Mouse (Mus musculus) MEL (cell line): Measurements from ENCODE around the gene Cuzd1. TPM values are rescaled to one million over a fixed set of nuclear protein-coding genes. Genes with fewer than 3 reads are reported as not detected.

Source experiments
- DNase-seq: peaks from one replicate; pipeline ENCODE4 v3.0.0; 2011; ENCODE audit warnings: low read depth, low spot score
- H3K27ac ChIP-seq: 2 replicates; pipeline ENCODE4 v1.5.1; 2012; ENCODE audit warnings: low read depth, mild to moderate bottlenecking, control low read depth, low read length, moderate library complexity; ENCODE audit not compliant: control insufficient read depth
- H3K27me3 ChIP-seq, 2 experiments: fragments of 150-350 bp in 1 of 2; sonication (generic) in 1 of 2; 2 replicates each; pipeline ENCODE4 v1.6.1; 2012; ENCODE audit warnings: low read length in 2 of 2, mild to moderate bottlenecking in 2 of 2, improper control_type of control experiment in 1 of 2, moderate library complexity in 1 of 2; ENCODE audit not compliant: insufficient read depth in 2 of 2, control insufficient read depth in 1 of 2
- H3K36me3 ChIP-seq, 2 experiments: 2 replicates each; pipeline ENCODE4 v1.6.1; 2012 to 2014; ENCODE audit warnings: low read length in 2 of 2, improper control_type of control experiment in 1 of 2, inconsistent platforms in 1 of 2, mild to moderate bottlenecking in 1 of 2; ENCODE audit not compliant: insufficient read depth in 2 of 2, control insufficient read depth in 1 of 2
- H3K4me1 ChIP-seq, 2 experiments: fragments of 150-350 bp in 1 of 2; sonication (generic) in 1 of 2; 2 replicates each; pipeline ENCODE4 v1.6.1; 2012; ENCODE audit warnings: low read length in 2 of 2, improper control_type of control experiment in 1 of 2, mild to moderate bottlenecking in 1 of 2; ENCODE audit not compliant: insufficient read depth in 2 of 2, control insufficient read depth in 1 of 2
- H3K4me3 ChIP-seq, 2 experiments: fragments of 150-350 bp in 1 of 2; sonication (generic) in 1 of 2; 2 replicates each; pipeline ENCODE4 v1.5.1; 2012; ENCODE audit warnings: low read depth in 2 of 2, low read length in 2 of 2, mild to moderate bottlenecking in 2 of 2, moderate library complexity in 2 of 2, control low read depth in 1 of 2, improper control_type of control experiment in 1 of 2; ENCODE audit not compliant: control insufficient read depth in 1 of 2, insufficient read depth in 1 of 2
- H3K79me2 ChIP-seq: 2 replicates; pipeline ENCODE4 v1.6.1; 2012; ENCODE audit warnings: mild to moderate bottlenecking, low read length, moderate library complexity; ENCODE audit not compliant: control insufficient read depth, poor library complexity, insufficient read depth
- H3K9ac ChIP-seq: 2 replicates; pipeline ENCODE4 v1.6.1; 2012; ENCODE audit warnings: low read depth, mild to moderate bottlenecking, control low read depth, low read length, moderate library complexity; ENCODE audit not compliant: control insufficient read depth, poor library complexity, severe bottlenecking
- H3K9me3 ChIP-seq: fragments of 150-350 bp; sonication (generic); replicated peaks from 2 replicates; pipeline ENCODE4 v1.6.1; 2012; ENCODE audit warnings: mild to moderate bottlenecking, low read length, improper control_type of control experiment, moderate library complexity; ENCODE audit not compliant: insufficient read depth
- BHLHE40 ChIP-seq: IDR thresholded peaks from 2 replicates; pipeline ENCODE4 v1.6.1; 2012; ENCODE audit warnings: low read depth, mild to moderate bottlenecking, inconsistent platforms, low read length, improper control_type of control experiment, borderline replicate concordance
- CHD1 ChIP-seq: IDR thresholded peaks from 2 replicates; pipeline ENCODE4 v1.6.1; 2012; ENCODE audit warnings: low read depth, mild to moderate bottlenecking, inconsistent platforms, low read length, improper control_type of control experiment
- E2F4 ChIP-seq: IDR thresholded peaks from 2 replicates; pipeline ENCODE4 v1.6.1; 2011; ENCODE audit warnings: low read depth, low read length, improper control_type of control experiment, borderline replicate concordance
- ELF1 ChIP-seq: IDR thresholded peaks from 2 replicates; pipeline ENCODE4 v1.6.1; 2014; ENCODE audit warnings: low read depth, mild to moderate bottlenecking, inconsistent platforms, low read length, improper control_type of control experiment, moderate library complexity
- EP300 ChIP-seq, 2 experiments: IDR thresholded peaks; 2 replicates each; pipeline ENCODE4 v1.6.1; 2011; ENCODE audit warnings: improper control_type of control experiment in 2 of 2, low read length in 2 of 2, low read depth in 1 of 2, mild to moderate bottlenecking in 1 of 2
- ETS1 ChIP-seq: IDR thresholded peaks from 2 replicates; pipeline ENCODE4 v1.6.1; 2012; ENCODE audit warnings: low read depth, mild to moderate bottlenecking, inconsistent platforms, low read length, improper control_type of control experiment, moderate library complexity
- GABPA ChIP-seq: IDR thresholded peaks from 2 replicates; pipeline ENCODE4 v1.6.1; 2012; ENCODE audit warnings: low read depth, mild to moderate bottlenecking, inconsistent platforms, low read length, improper control_type of control experiment, moderate library complexity
- GATA1 ChIP-seq: IDR thresholded peaks from 2 replicates; pipeline ENCODE4 v1.6.1; 2011; ENCODE audit warnings: low read depth, low read length, improper control_type of control experiment
- MAZ ChIP-seq: IDR thresholded peaks from 2 replicates; pipeline ENCODE4 v1.6.1; 2012; ENCODE audit warnings: low read depth, mild to moderate bottlenecking, inconsistent platforms, low read length, improper control_type of control experiment
- MEF2A ChIP-seq: IDR thresholded peaks from 2 replicates; pipeline ENCODE4 v1.6.1; 2014; ENCODE audit warnings: low read depth, mild to moderate bottlenecking, inconsistent platforms, low read length, improper control_type of control experiment; ENCODE audit not compliant: poor library complexity, insufficient replicate concordance, severe bottlenecking; ENCODE audit errors: extremely low read depth
- MYB ChIP-seq: IDR thresholded peaks from 2 replicates; pipeline ENCODE4 v1.6.1; 2011; ENCODE audit warnings: mild to moderate bottlenecking, low read depth, low read length, improper control_type of control experiment
- MYC ChIP-seq: IDR thresholded peaks from 2 replicates; pipeline ENCODE4 v1.6.1; 2011; ENCODE audit warnings: low read depth, mild to moderate bottlenecking, low read length, improper control_type of control experiment, moderate library complexity
- NELFE ChIP-seq: IDR thresholded peaks from 2 replicates; pipeline ENCODE4 v1.6.1; 2011; ENCODE audit warnings: low read depth, low read length, improper control_type of control experiment
- NRF1 ChIP-seq: IDR thresholded peaks from 2 replicates; pipeline ENCODE4 v1.6.1; 2014; ENCODE audit warnings: low read depth, mild to moderate bottlenecking, inconsistent platforms, low read length, improper control_type of control experiment, moderate library complexity; ENCODE audit not compliant: poor library complexity, insufficient read depth, severe bottlenecking
- POLR2A ChIP-seq, 2 experiments: IDR thresholded peaks; 2 replicates each; pipeline ENCODE4 v1.6.1; 2011 to 2012; ENCODE audit warnings: low read length in 2 of 2, mild to moderate bottlenecking in 2 of 2, control low read depth in 1 of 2, improper control_type of control experiment in 1 of 2, low read depth in 1 of 2, moderate library complexity in 1 of 2; ENCODE audit not compliant: control insufficient read depth in 1 of 2, insufficient read depth in 1 of 2, poor library complexity in 1 of 2
- POLR2AphosphoS2 ChIP-seq: IDR thresholded peaks from 2 replicates; pipeline ENCODE4 v1.6.1; 2011; ENCODE audit warnings: low read length, improper control_type of control experiment
- SIN3A ChIP-seq: IDR thresholded peaks from 2 replicates; pipeline ENCODE4 v1.6.1; 2012; ENCODE audit warnings: low read length, improper control_type of control experiment, inconsistent platforms
- SMC3 ChIP-seq: IDR thresholded peaks from 2 replicates; pipeline ENCODE4 v1.6.1; 2011; ENCODE audit warnings: low read depth, low read length, improper control_type of control experiment
- TAL1 ChIP-seq: IDR thresholded peaks from 2 replicates; pipeline ENCODE4 v1.6.1; 2012; ENCODE audit warnings: mild to moderate bottlenecking, inconsistent platforms, low read length, moderate library complexity, mixed read lengths
- TBP ChIP-seq: IDR thresholded peaks from 2 replicates; pipeline ENCODE4 v1.8.0; 2011; ENCODE audit warnings: low read depth, low read length, improper control_type of control experiment
- TCF12 ChIP-seq: IDR thresholded peaks from 2 replicates; pipeline ENCODE4 v1.6.1; 2014; ENCODE audit warnings: low read depth, mild to moderate bottlenecking, inconsistent platforms, low read length, improper control_type of control experiment, moderate library complexity
- UBTF ChIP-seq: IDR thresholded peaks from 2 replicates; pipeline ENCODE4 v1.6.1; 2012; ENCODE audit warnings: low read depth, mild to moderate bottlenecking, inconsistent platforms, low read length, improper control_type of control experiment, moderate library complexity, borderline replicate concordance; ENCODE audit not compliant: insufficient read depth
- USF2 ChIP-seq, 2 experiments: IDR thresholded peaks; 2 replicates each; pipeline ENCODE4 v1.6.1; 2011 to 2012; ENCODE audit warnings: improper control_type of control experiment in 2 of 2, low read length in 2 of 2, borderline replicate concordance in 1 of 2, inconsistent platforms in 1 of 2, low read depth in 1 of 2, mild to moderate bottlenecking in 1 of 2; ENCODE audit not compliant: insufficient read depth in 1 of 2
- ZC3H11A ChIP-seq: IDR thresholded peaks from 2 replicates; pipeline ENCODE4 v1.6.1; 2012; ENCODE audit warnings: low read depth, mild to moderate bottlenecking, inconsistent platforms, low read length, improper control_type of control experiment
- ZKSCAN1 ChIP-seq: IDR thresholded peaks from 2 replicates; pipeline ENCODE4 v1.6.1; 2012; ENCODE audit warnings: low read depth, mild to moderate bottlenecking, inconsistent platforms, low read length, improper control_type of control experiment, moderate library complexity
- ZMIZ1 ChIP-seq: IDR thresholded peaks from 2 replicates; pipeline ENCODE4 v1.6.1; 2012; ENCODE audit warnings: low read depth, mild to moderate bottlenecking, inconsistent platforms, low read length, improper control_type of control experiment, moderate library complexity
- ZNF384 ChIP-seq: IDR thresholded peaks from 2 replicates; pipeline ENCODE4 v1.6.1; 2012; ENCODE audit warnings: low read depth, mild to moderate bottlenecking, inconsistent platforms, low read length, improper control_type of control experiment
- polyA plus RNA-seq, 2 experiments: library from polyadenylated mRNA; stranded (reverse) in 1 of 2; unstranded in 1 of 2; fragments of >175 nt in 1 of 2; fragments of >200 nt in 1 of 2; gene quantifications; 2 replicates each; pipeline versions ENCODE4 v1.2.1 to v1.2.4; 2012; ENCODE audit warnings: low replicate concordance in 2 of 2, low read depth in 1 of 2; ENCODE audit not compliant: insufficient read length in 2 of 2, insufficient read depth in 1 of 2, missing spikeins in 1 of 2
- total RNA-seq: library from RNA; depleted of rRNA; stranded (reverse); fragments of 300-350 nt; gene quantifications from 2 replicates; pipeline ENCODE4 v1.2.3, GENCODE M21; 2012

Gene Cuzd1
- total and polyA plus RNA-seq, 3 experiments, result not detected

DNA sequence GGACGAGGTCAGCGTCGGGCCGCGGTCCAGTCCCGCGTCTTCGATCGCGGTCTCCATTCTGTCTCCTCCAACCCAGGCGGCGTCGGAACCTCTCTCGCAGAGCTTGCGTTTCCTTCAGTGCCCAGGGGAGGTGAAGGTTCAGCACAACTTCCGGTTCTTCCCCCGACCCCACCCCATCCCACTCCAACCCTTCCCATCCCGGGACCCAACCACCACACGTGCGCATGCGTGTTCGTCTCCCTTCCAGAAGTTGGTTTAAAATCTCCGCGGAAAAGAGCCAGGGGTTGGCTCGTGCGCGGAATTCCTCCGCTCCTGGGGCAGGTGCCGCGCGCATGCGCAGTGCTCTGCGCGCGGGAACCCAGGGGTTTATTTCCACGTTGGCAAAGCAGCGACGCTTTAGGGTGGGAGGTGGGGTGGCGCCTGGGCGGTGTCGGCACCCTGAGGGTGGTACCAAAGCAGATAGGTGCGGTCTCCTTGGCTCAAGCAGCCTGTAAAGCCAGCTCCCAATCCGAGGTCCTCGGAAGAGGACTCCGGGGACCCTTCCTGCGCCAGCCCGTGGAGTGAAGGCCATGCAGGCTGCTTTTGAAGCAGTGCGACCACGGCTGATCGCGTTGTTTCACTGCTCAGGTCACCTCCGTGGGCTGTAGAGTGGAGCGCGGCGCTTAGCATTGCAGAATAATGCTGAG, 40.7 kb upstream of the Cuzd1 start, which contains the start of gene 2310057M21Rik (continued):
- TF ChIP-seq GATA1 (no peak), SIN3A (peak; percentile 92), ZC3H11A (no peak), CHD1 (no peak), USF2 (IDR thresholded peaks at IDR 0.05; ENCODE audit: borderline replicate concordance in 1 of 2, insufficient read depth in 1 of 2, low read depth in 1 of 2, low read length in 2 of 2) (no peak), MYC (peak; percentile 48; the same call in 1 of the 2 replicates), UBTF (0 out of 2 replicates have a peak, but pooled peaks have one; percentile 1), GABPA (no peak), NELFE (peak; percentile 86), BHLHE40 (peak; percentile 68; the same call in 1 of the 2 replicates), SMC3 (no peak), ZKSCAN1 (no peak), ZNF384 (no peak), MEF2A (no peak), ZMIZ1 (peak; percentile 77; the same call in 1 of the 2 replicates), ELF1 (peak; percentile 65; the same call in 1 of the 2 replicates), MYB (no peak), TCF12 (peak; percentile 53; the same call in 1 of the 2 replicates), ETS1 (peak; percentile 59; the same call in 1 of the 2 replicates), TAL1 (no peak), POLR2A (IDR thresholded peaks at IDR 0.05; ENCODE audit: control insufficient read depth in 1 of 2, insufficient read depth in 1 of 2, low read depth in 1 of 2, low read length in 2 of 2, poor library complexity in 1 of 2) (peak; percentile 72 to 74; a peak in 2 of 4 replicates)

DNA sequence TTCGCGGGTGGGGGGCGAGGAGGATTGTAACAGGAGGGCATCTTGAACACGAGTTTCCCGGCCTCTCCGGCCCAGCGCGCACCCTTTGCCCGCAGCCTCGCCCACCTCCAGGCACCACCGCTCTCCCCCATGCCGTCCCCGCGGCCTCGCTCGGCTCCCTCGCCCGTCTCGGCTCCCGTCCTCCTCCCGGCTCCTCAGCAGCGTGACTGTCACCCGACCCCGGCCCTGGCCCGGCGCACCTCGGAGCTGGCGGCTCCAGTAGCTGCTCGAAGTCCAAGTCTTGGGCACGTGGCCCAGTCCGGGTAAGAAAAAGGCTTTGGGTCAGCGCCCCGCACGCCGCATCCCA, 40.1 kb upstream of the Cuzd1 start:
- H3K4me3 ChIP-seq, result peak overlapping the region; percentile 67 to 99
- TF ChIP-seq MYB (no peak), ZNF384 (no peak), TCF12 (no peak), ZMIZ1 (no peak), MAZ (no peak), EP300 (IDR thresholded peaks at IDR 0.05; ENCODE audit: low read depth in 1 of 2, low read length in 2 of 2) (no peak), MYC (no peak), POLR2A (IDR thresholded peaks at IDR 0.05; ENCODE audit: control insufficient read depth in 1 of 2, insufficient read depth in 1 of 2, low read depth in 1 of 2, low read length in 2 of 2, poor library complexity in 1 of 2) (peak in 1 of 2 experiments; percentile 2; a peak in 1 of 4 replicates), TBP (no peak), NRF1 (no peak), POLR2AphosphoS2 (no peak; the same call in 1 of the 2 replicates), UBTF (peak; percentile 48; the same call in 1 of the 2 replicates), ELF1 (no peak), SIN3A (no peak), E2F4 (no peak), CHD1 (no peak)
- peaks cover 6 to 14% of the 10 kb centered on the region in 2 experiments for H3K36me3 ChIP-seq

More for the DNA sequence above, 40.1 kb upstream of the Cuzd1 start:
- Histone ChIP-seq H3K27me3 (no peaks in the 10 kb centered on the region), H3K4me1 (peaks cover 3 to 9% of the 10 kb centered on the region in 2 experiments), H3K9me3 (no peaks in the 10 kb centered on the region), H3K79me2 (peaks cover 15% of the 10 kb centered on the region), H3K27ac (peak overlapping the region; percentile 83), H3K9ac (peak overlapping the region; percentile 99)
- DNase-seq, result no peak
